Mouse (Mus musculus) hindbrain, embryonic 12.5 days (tissue): ENCODE data around the gene Prrt1. TPM values are rescaled to one million over a fixed set of nuclear protein-coding genes. Genes with fewer than 3 reads are reported as not detected.

Source experiments
- ATAC-seq: fragments of 200-750 bp; cut with Nextera tagmentation; 2 replicates; pipeline ENCODE4 v1.8.0; 2017; ENCODE audit warnings: moderate TSS enrichment; ENCODE audit not compliant: low FRiP score
- H3K27ac ChIP-seq: fragments of 300-500 bp; sonication (generic); 2 replicates; pipeline ENCODE4 v1.5.1; 2016; ENCODE audit warnings: mild to moderate bottlenecking
- H3K27me3 ChIP-seq: fragments of 300-500 bp; sonication (generic); 2 replicates; pipeline ENCODE4 v1.6.1; 2016; ENCODE audit warnings: mild to moderate bottlenecking
- H3K36me3 ChIP-seq: fragments of 300-500 bp; sonication (generic); 2 replicates; pipeline ENCODE4 v1.6.1; 2016; ENCODE audit warnings: mild to moderate bottlenecking
- H3K4me1 ChIP-seq: fragments of 300-500 bp; sonication (generic); 2 replicates; pipeline ENCODE4 v1.6.1; 2016
- H3K4me2 ChIP-seq: fragments of 300-500 bp; sonication (generic); replicated peaks from 2 replicates; pipeline ENCODE4 v1.6.1; 2016; ENCODE audit warnings: mild to moderate bottlenecking
- H3K4me3 ChIP-seq: fragments of 300-500 bp; sonication (generic); 2 replicates; pipeline ENCODE4 v1.5.1; 2016; ENCODE audit warnings: mild to moderate bottlenecking
- H3K9ac ChIP-seq: fragments of 300-500 bp; sonication (generic); 2 replicates; pipeline ENCODE4 v1.6.1; 2016; ENCODE audit warnings: mild to moderate bottlenecking, moderate library complexity
- H3K9me3 ChIP-seq: fragments of 300-500 bp; sonication (generic); replicated peaks from 2 replicates; pipeline ENCODE4 v1.6.1; 2016; ENCODE audit warnings: mild to moderate bottlenecking
- WGBS: fragments of 180-500 bp; shearing (Covaris S2); methylation state at CpG from one replicate; pipeline ENCODE4 v1.1.7; 2016; 5-methylcytosine and 5-hydroxymethylcytosine counted together
- polyA plus RNA-seq: library from polyadenylated mRNA; unstranded; fragments of >200 nt; fragmentation: Nextera tagmentation; extraction: Ambion mirVana; gene quantifications from 2 replicates; pipeline ENCODE4 v1.2.1, GENCODE M21; 2016

Prrt1 gene
- polyA plus RNA-seq, 1 experiment from 2014 or later = 3.1 TPM

- H3K4me2 ChIP-seq = no peak overlapping the region
- H3K27me3 ChIP-seq = peaks cover 22% of the 10 kb centered on the region
- no peak for ATAC-seq
- H3K9ac ChIP-seq = no peak overlapping the region
- no peaks in the 10 kb centered on the region for H3K9me3 ChIP-seq
- WGBS = 67% methylated on average over 3 of the region's 3 CpGs
- no peak overlapping the region for H3K27ac ChIP-seq
- H3K4me3 ChIP-seq = no peak overlapping the region
- peaks cover 15% of the 10 kb centered on the region for H3K4me1 ChIP-seq
- no peaks in the 10 kb centered on the region for H3K36me3 ChIP-seq
Observed at GRCm38 (mm10) chr17:34637459-34637858, 8.1 kb downstream of the Prrt1 start.

- peaks cover 13% of the 10 kb centered on the region for H3K4me1 ChIP-seq
- 82% methylated on average over 7 of the region's 7 CpGs for WGBS
- no peak for ATAC-seq
Observed at GRCm38 (mm10) chr17:34639461-34640255, 10.3 kb downstream of the Prrt1 start.

GRCm38 (mm10) chr17:34640778-34641601, 11.7 kb downstream of the Prrt1 start:
- Histone ChIP-seq H3K9ac (peak overlapping the region; percentile 13), H3K4me3 (no peak overlapping the region), H3K27me3 (no peaks in the 10 kb centered on the region; the same call in 1 of the 2 replicates), H3K36me3 (no peaks in the 10 kb centered on the region), H3K27ac (peak overlapping the region; percentile 83), H3K4me2 (peak overlapping the region; percentile 19), H3K4me1 (peaks cover 25% of the 10 kb centered on the region), H3K9me3 (no peaks in the 10 kb centered on the region)
- ATAC-seq = 0 out of 2 replicates have a peak, but pooled peaks have one; percentile 32
- WGBS = 13% methylated on average over 11 of the region's 11 CpGs

More at GRCm38 (mm10) chr17:34639461-34640255, 10.3 kb downstream of the Prrt1 start:
- Histone ChIP-seq H3K9ac (no peak overlapping the region), H3K27me3 (peaks cover 6% of the 10 kb centered on the region; the same call in 1 of the 2 replicates), H3K36me3 (no peaks in the 10 kb centered on the region), H3K9me3 (no peaks in the 10 kb centered on the region), H3K4me3 (no peak overlapping the region), H3K27ac (no peak overlapping the region), H3K4me2 (no peak overlapping the region)

- Histone ChIP-seq H3K4me2 (no peak overlapping the region), H3K27ac (peak overlapping the region; percentile 83; the same call in 1 of the 2 replicates), H3K4me3 (no peak overlapping the region), H3K27me3 (no peaks in the 10 kb centered on the region), H3K9ac (no peak overlapping the region), H3K9me3 (no peaks in the 10 kb centered on the region), H3K4me1 (peaks cover 32% of the 10 kb centered on the region), H3K36me3 (no peaks in the 10 kb centered on the region)
- 83% methylated on average over 3 of the region's 3 CpGs for WGBS
- no peak for ATAC-seq
Observed at GRCm38 (mm10) chr17:34641945-34642344, 12.6 kb downstream of the Prrt1 start.

GRCm38 (mm10) chr17:34643379-34643778, 14.0 kb downstream of the Prrt1 start:
- Histone ChIP-seq H3K9ac (no peak overlapping the region), H3K27ac (no peak overlapping the region), H3K36me3 (no peaks in the 10 kb centered on the region), H3K9me3 (no peaks in the 10 kb centered on the region), H3K4me1 (peaks cover 41% of the 10 kb centered on the region), H3K4me2 (no peak overlapping the region), H3K27me3 (no peaks in the 10 kb centered on the region), H3K4me3 (no peak overlapping the region)
- ATAC-seq = no peak
- WGBS = 90% methylated on average over 4 of the region's 4 CpGs

GRCm38 (mm10) chr17:34643944-34644343, 14.6 kb downstream of the Prrt1 start:
- no peak for ATAC-seq
- 81% methylated on average over 10 of the region's 10 CpGs for WGBS
- no peak overlapping the region for H3K4me3 ChIP-seq
- H3K4me2 ChIP-seq = no peak overlapping the region
- no peaks in the 10 kb centered on the region for H3K27me3 ChIP-seq
- peaks cover under 1% of the 10 kb centered on the region for H3K36me3 ChIP-seq
- no peak overlapping the region for H3K9ac ChIP-seq
- peaks cover 43% of the 10 kb centered on the region for H3K4me1 ChIP-seq
- no peaks in the 10 kb centered on the region for H3K9me3 ChIP-seq
- H3K27ac ChIP-seq = no peak overlapping the region

GRCm38 (mm10) chr17:34644608-34645007, 15.3 kb downstream of the Prrt1 start, which contains the start of gene Fkbpl:
Gene Fkbpl (plus strand): TSS chr17:34644764.
- H3K4me3 ChIP-seq = peak within 1 kb of the TSS; percentile 60
- H3K9me3 ChIP-seq = no peaks in the 10 kb centered on the region
- peak within 1 kb of the TSS; percentile 73 for H3K4me2 ChIP-seq
- H3K36me3 ChIP-seq = peaks cover 7% of the 10 kb centered on the region
- no peaks in the 10 kb centered on the region for H3K27me3 ChIP-seq
- H3K9ac ChIP-seq = peak within 1 kb of the TSS; percentile 74
- peak; percentile 67 for ATAC-seq
- H3K4me1 ChIP-seq = peaks cover 43% of the 10 kb centered on the region
- peak within 1 kb of the TSS; percentile 77 for H3K27ac ChIP-seq
- 1% methylated on average over 16 of the region's 16 CpGs for WGBS

- no peak for ATAC-seq
- peaks cover 43% of the 10 kb centered on the region for H3K4me1 ChIP-seq
- peaks cover 14% of the 10 kb centered on the region for H3K36me3 ChIP-seq
- H3K9me3 ChIP-seq = no peaks in the 10 kb centered on the region
- 44% methylated on average over 10 of the region's 10 CpGs for WGBS
- peak overlapping the region; percentile 73 for H3K4me2 ChIP-seq
- peak overlapping the region; percentile 74 for H3K9ac ChIP-seq
- peak overlapping the region; percentile 60 for H3K4me3 ChIP-seq
- H3K27me3 ChIP-seq = no peaks in the 10 kb centered on the region
- no peak overlapping the region for H3K27ac ChIP-seq
Observed at GRCm38 (mm10) chr17:34645256-34645829, 16.0 kb downstream of the Prrt1 start.

GRCm38 (mm10) chr17:34645831-34646511, 16.6 kb downstream of the Prrt1 start:
- no peak overlapping the region for H3K27ac ChIP-seq
- no peaks in the 10 kb centered on the region for H3K27me3 ChIP-seq
- H3K4me1 ChIP-seq = peaks cover 37% of the 10 kb centered on the region
- ATAC-seq = no peak
- whole genome bisulfite sequencing = 90% methylated on average over 30 of the region's 30 CpGs
- H3K4me3 ChIP-seq = peak overlapping the region; percentile 96; the same call in 1 of the 2 replicates
- no peak overlapping the region for H3K9ac ChIP-seq
- H3K9me3 ChIP-seq = no peaks in the 10 kb centered on the region
- peaks cover 21% of the 10 kb centered on the region for H3K36me3 ChIP-seq
- H3K4me2 ChIP-seq = peak overlapping the region; percentile 73; the same call in 1 of the 2 replicates

- Histone ChIP-seq H3K9me3 (no peaks in the 10 kb centered on the region), H3K9ac (peak within 1 kb of the TSS; percentile 95), H3K4me3 (peak within 1 kb of the TSS; percentile 96), H3K4me2 (peak within 1 kb of the TSS; percentile 86), H3K4me1 (peaks cover 31% of the 10 kb centered on the region), H3K27me3 (no peaks in the 10 kb centered on the region), H3K36me3 (peaks cover 32% of the 10 kb centered on the region), H3K27ac (peak within 1 kb of the TSS; percentile 76; the same call in 1 of the 2 replicates)
- 2% methylated on average over 62 of the region's 66 CpGs for WGBS
- ATAC-seq = peak; percentile 97
Observed at GRCm38 (mm10) chr17:34646906-34647787, 17.8 kb downstream of the Prrt1 start, which contains the start of gene Atf6b. Gene Atf6b (plus strand): TSS chr17:34647146.
